Mouse (Mus musculus) brain, embryonic 14.5 days (tissue): Measurements from ENCODE around the gene Slc12a6.

Experiments used
- CTCF ChIP-seq: fragments of 200-500 bp; IDR thresholded peaks from 2 replicates; pipeline ENCODE4 v1.5.1; 2012; ENCODE audit warnings: inconsistent platforms, mild to moderate bottlenecking, moderate library complexity, borderline replicate concordance; ENCODE audit not compliant: insufficient read depth, insufficient read length; ENCODE audit errors: extremely low read depth
- POLR2A ChIP-seq: fragments of 200-500 bp; IDR thresholded peaks from 2 replicates; pipeline ENCODE4 v1.6.1; 2012; ENCODE audit warnings: mild to moderate bottlenecking, inconsistent platforms, borderline replicate concordance; ENCODE audit not compliant: poor library complexity, insufficient read depth, insufficient read length, severe bottlenecking; ENCODE audit errors: extremely low read depth

DNA sequence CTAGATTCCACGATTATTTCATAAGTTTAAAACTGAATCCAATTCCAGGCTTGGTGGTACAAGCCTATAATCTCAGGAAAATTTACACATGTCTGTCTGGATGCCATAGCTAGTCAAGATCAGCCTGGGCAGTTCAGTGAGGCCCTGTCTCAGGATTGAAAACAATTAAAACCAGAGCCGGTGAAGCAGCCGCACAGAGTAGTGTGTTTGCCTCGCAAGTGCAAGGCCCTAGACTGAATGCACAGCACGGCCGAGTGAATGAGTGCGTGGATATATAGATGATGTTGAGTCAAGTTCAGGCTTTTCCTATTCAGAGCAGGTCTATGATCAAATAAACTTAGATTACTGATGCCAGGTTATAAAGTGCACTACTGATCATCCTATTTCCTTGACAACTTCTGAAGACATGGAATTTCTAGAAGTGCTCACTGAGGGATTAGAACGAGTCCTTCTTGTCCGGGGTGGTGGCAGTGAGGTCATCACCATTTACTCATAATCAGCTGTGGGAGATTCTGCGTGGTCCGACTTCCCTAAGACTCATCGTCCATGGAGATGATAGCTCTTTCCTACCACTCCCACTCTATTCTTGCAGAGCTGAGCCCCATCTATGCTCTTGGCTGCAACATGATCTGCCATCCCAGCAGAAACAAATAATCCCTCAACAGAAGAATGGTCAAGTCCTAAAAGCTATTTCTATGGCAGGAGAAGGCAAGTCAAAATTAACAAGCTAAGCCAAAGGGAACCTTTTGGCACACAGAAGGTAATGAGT is 94.6 kb downstream of the Slc12a6 start:
- TF ChIP-seq CTCF = no peak
- TF ChIP-seq POLR2A = no peak
